Mouse (Mus musculus) CH12.LX (cell line): ENCODE measurements around the gene Spaar. TPM values are rescaled to one million over a fixed set of nuclear protein-coding genes. Genes with fewer than 3 reads are reported as not detected.

Source experiments
- DNase-seq: peaks from one replicate; pipeline ENCODE4 v3.0.0-alpha.2; 2013; ENCODE audit errors: extremely low read depth
- H3K27ac ChIP-seq: 2 replicates; pipeline ENCODE4 v1.5.1; 2012; ENCODE audit warnings: low read depth, mild to moderate bottlenecking, control low read depth, moderate library complexity; ENCODE audit not compliant: insufficient read depth
- H3K27me3 ChIP-seq: replicated peaks from 2 replicates; pipeline ENCODE3; 2012; ENCODE audit warnings: inconsistent platforms
- H3K36me3 ChIP-seq, 2 experiments: replicated peaks in 1 of 2; 2 replicates each; pipeline versions ENCODE3 to v1.6.1; 2012; ENCODE audit warnings: inconsistent platforms in 1 of 2, low read length in 1 of 2, mild to moderate bottlenecking in 1 of 2, mixed read lengths in 1 of 2, moderate library complexity in 1 of 2; ENCODE audit not compliant: control insufficient read depth in 1 of 2, insufficient read depth in 1 of 2
- H3K4me1 ChIP-seq, 2 experiments: 2 replicates each; pipeline ENCODE4 v1.6.1; 2012; ENCODE audit warnings: inconsistent platforms in 1 of 2, moderate library complexity in 1 of 2; ENCODE audit not compliant: insufficient read depth in 2 of 2, control insufficient read depth in 1 of 2
- H3K4me2 ChIP-seq: 2 replicates; pipeline ENCODE4 v1.6.1; 2012; ENCODE audit warnings: low read depth, mild to moderate bottlenecking, control low read depth; ENCODE audit not compliant: poor library complexity, insufficient read depth, severe bottlenecking
- H3K4me3 ChIP-seq, 3 experiments: fragments of 150-350 bp in 1 of 3; sonication (generic) in 1 of 3; replicated peaks in 1 of 3; 2 replicates each; pipeline versions ENCODE3 to v1.5.1; 2011 to 2012; ENCODE audit warnings: low read depth in 2 of 3, low read length in 2 of 3, mild to moderate bottlenecking in 2 of 3, moderate library complexity in 2 of 3, control low read depth in 1 of 3, improper control_type of control experiment in 1 of 3, inconsistent platforms in 1 of 3, mixed read lengths in 1 of 3; ENCODE audit not compliant: poor library complexity in 1 of 3
- H3K79me2 ChIP-seq: replicated peaks from 2 replicates; pipeline ENCODE4 v1.6.1; 2012; ENCODE audit warnings: mild to moderate bottlenecking, moderate library complexity; ENCODE audit not compliant: control insufficient read depth, poor library complexity, insufficient read depth, severe bottlenecking; ENCODE audit errors: extremely low read depth
- H3K9ac ChIP-seq: 2 replicates; pipeline ENCODE4 v1.6.1; 2012; ENCODE audit warnings: low read depth, mild to moderate bottlenecking, control low read depth, moderate library complexity; ENCODE audit not compliant: insufficient read depth
- H3K9me3 ChIP-seq: replicated peaks from 2 replicates; pipeline ENCODE3; 2012; ENCODE audit warnings: low read length, inconsistent platforms, mixed read lengths
- BHLHE40 ChIP-seq: IDR thresholded peaks from 2 replicates; pipeline ENCODE4 v1.6.1; 2011; ENCODE audit warnings: mild to moderate bottlenecking, low read depth, low read length, improper control_type of control experiment
- CHD1 ChIP-seq: IDR thresholded peaks from 2 replicates; pipeline ENCODE4 v1.6.1; 2012; ENCODE audit warnings: low read depth, low read length, improper control_type of control experiment, inconsistent platforms
- CTCF ChIP-seq, 2 experiments: IDR thresholded peaks in 1 of 2; conservative IDR thresholded peaks in 1 of 2; 2 replicates each; pipeline ENCODE4 v1.5.1; 2011 to 2012; ENCODE audit warnings: low read depth in 2 of 2, low read length in 2 of 2, improper control_type of control experiment in 1 of 2, inconsistent platforms in 1 of 2, mild to moderate bottlenecking in 1 of 2, moderate library complexity in 1 of 2
- E2F4 ChIP-seq: IDR thresholded peaks from 2 replicates; pipeline ENCODE4 v1.6.1; 2011; ENCODE audit warnings: low read depth, low read length, improper control_type of control experiment; ENCODE audit not compliant: insufficient replicate concordance
- ETS1 ChIP-seq: conservative IDR thresholded peaks from 2 replicates; pipeline ENCODE4 v1.6.1; 2012; ENCODE audit warnings: low read depth, mild to moderate bottlenecking, inconsistent platforms, low read length, improper control_type of control experiment, moderate library complexity
- GABPA ChIP-seq: IDR thresholded peaks from 2 replicates; pipeline ENCODE4 v1.6.1; 2012; ENCODE audit warnings: low read depth, low read length, improper control_type of control experiment, inconsistent platforms; ENCODE audit not compliant: insufficient replicate concordance
- JUN ChIP-seq: IDR thresholded peaks from 2 replicates; pipeline ENCODE4 v1.6.1; 2011; ENCODE audit warnings: low read depth, mild to moderate bottlenecking, low read length, improper control_type of control experiment, moderate library complexity; ENCODE audit not compliant: insufficient read depth
- JUND ChIP-seq: conservative IDR thresholded peaks from 2 replicates; pipeline ENCODE4 v1.6.1; 2011; ENCODE audit warnings: low read depth, low read length, improper control_type of control experiment
- KAT2A ChIP-seq: IDR thresholded peaks from 2 replicates; pipeline ENCODE4 v1.6.1; 2012; ENCODE audit warnings: low read length, improper control_type of control experiment, inconsistent platforms; ENCODE audit not compliant: insufficient replicate concordance
- MAFK ChIP-seq: IDR thresholded peaks from 2 replicates; pipeline ENCODE4 v1.6.1; 2011; ENCODE audit warnings: low read length, improper control_type of control experiment; ENCODE audit not compliant: insufficient replicate concordance
- MAX ChIP-seq: IDR thresholded peaks from 2 replicates; pipeline ENCODE4 v1.6.1; 2011; ENCODE audit warnings: low read length, improper control_type of control experiment
- MAZ ChIP-seq: IDR thresholded peaks from 2 replicates; pipeline ENCODE4 v1.6.1; 2012; ENCODE audit warnings: low read depth, mild to moderate bottlenecking, inconsistent platforms, low read length, improper control_type of control experiment, moderate library complexity
- MXI1 ChIP-seq: IDR thresholded peaks from 2 replicates; pipeline ENCODE4 v1.6.1; 2011; ENCODE audit warnings: mild to moderate bottlenecking, low read depth, low read length, improper control_type of control experiment
- NELFE ChIP-seq: IDR thresholded peaks from 2 replicates; pipeline ENCODE4 v1.6.1; 2011; ENCODE audit warnings: low read depth, low read length, improper control_type of control experiment
- RAD21 ChIP-seq: IDR thresholded peaks from 2 replicates; pipeline ENCODE4 v1.6.1; 2011; ENCODE audit warnings: low read depth, mild to moderate bottlenecking, low read length, improper control_type of control experiment, moderate library complexity
- RCOR1 ChIP-seq: conservative IDR thresholded peaks from 2 replicates; pipeline ENCODE4 v1.6.1; 2012; ENCODE audit warnings: low read depth, mild to moderate bottlenecking, inconsistent platforms, low read length, improper control_type of control experiment
- SIN3A ChIP-seq: IDR thresholded peaks from 2 replicates; pipeline ENCODE4 v1.6.1; 2012; ENCODE audit warnings: low read length, improper control_type of control experiment, inconsistent platforms
- TCF12 ChIP-seq: IDR thresholded peaks from 2 replicates; pipeline ENCODE4 v1.6.1; 2014; ENCODE audit warnings: low read depth, mild to moderate bottlenecking, inconsistent platforms, low read length, improper control_type of control experiment
- UBTF ChIP-seq: IDR thresholded peaks from 2 replicates; pipeline ENCODE4 v1.6.1; 2012; ENCODE audit warnings: low read depth, mild to moderate bottlenecking, inconsistent platforms, low read length, improper control_type of control experiment, moderate library complexity
- ZC3H11A ChIP-seq: IDR thresholded peaks from 2 replicates; pipeline ENCODE4 v1.6.1; 2012; ENCODE audit warnings: low read depth, mild to moderate bottlenecking, inconsistent platforms, low read length, improper control_type of control experiment
- ZKSCAN1 ChIP-seq: IDR thresholded peaks from 2 replicates; pipeline ENCODE4 v1.6.1; 2012; ENCODE audit warnings: low read depth, inconsistent platforms, low read length, improper control_type of control experiment, borderline replicate concordance
- ZMIZ1 ChIP-seq: IDR thresholded peaks from 2 replicates; pipeline ENCODE4 v1.6.1; 2012; ENCODE audit warnings: low read depth, mild to moderate bottlenecking, inconsistent platforms, low read length, improper control_type of control experiment
- dilution Hi-C: fragments of 300-500 bp; cut with MboI; formaldehyde crosslinking; loops from 2 replicates; pipeline ENCODE4 v1.14.3; 2020; ENCODE audit warnings: low sequenced_read_pairs; ENCODE audit not compliant: extremely low pct_unique_long_range_greater_than_20kb, extremely low pct_ligation_motif_present
- in situ Hi-C: fragments of 300-500 bp; cut with MboI; formaldehyde crosslinking; loops from 3 replicates; pipeline ENCODE4 v1.14.3; 2019; ENCODE audit warnings: low sequenced_read_pairs, low pct_ligation_motif_present, low pct_unique_long_range_greater_than_20kb, mixed read lengths
- polyA plus RNA-seq: library from polyadenylated mRNA; unstranded; fragments of >175 nt; gene quantifications from 2 replicates; pipeline ENCODE4 v1.2.1, GENCODE M21; 2012; ENCODE audit warnings: low read depth; ENCODE audit not compliant: insufficient read length
- total RNA-seq, 2 experiments: library from RNA; depleted of rRNA; stranded (reverse); fragments of 300-350 nt in 1 of 2; fragments of >200 nt in 1 of 2; gene quantifications; 2 replicates each; pipeline ENCODE4 v1.2.3; 2012 to 2014

Spaar gene
- total and polyA plus RNA-seq, 3 experiments, result not detected

DNA sequence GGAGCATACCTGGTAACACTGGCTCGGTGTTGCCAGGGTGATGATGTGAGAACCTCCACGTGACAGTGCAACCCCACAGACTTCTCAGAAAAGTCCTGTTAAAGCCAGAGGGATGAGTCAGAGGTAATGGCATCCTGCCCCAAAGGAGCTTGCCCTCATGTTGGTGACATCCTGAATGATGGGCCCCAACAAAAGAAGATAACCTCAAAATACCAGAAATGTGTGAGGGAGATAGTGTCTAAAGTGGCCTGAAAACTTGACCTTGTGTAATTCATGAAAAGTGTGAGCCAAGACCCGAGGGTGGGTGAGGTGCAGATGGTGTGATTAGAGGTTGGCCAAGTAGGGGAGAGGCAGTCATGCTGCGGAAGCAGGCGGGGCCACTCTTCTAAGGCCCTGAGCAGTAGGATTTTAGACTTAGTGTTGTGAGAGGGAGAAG lies 36.0 kb upstream of the Spaar start:
- H3K9me3 ChIP-seq, result no peaks in the 10 kb centered on the region

DNA sequence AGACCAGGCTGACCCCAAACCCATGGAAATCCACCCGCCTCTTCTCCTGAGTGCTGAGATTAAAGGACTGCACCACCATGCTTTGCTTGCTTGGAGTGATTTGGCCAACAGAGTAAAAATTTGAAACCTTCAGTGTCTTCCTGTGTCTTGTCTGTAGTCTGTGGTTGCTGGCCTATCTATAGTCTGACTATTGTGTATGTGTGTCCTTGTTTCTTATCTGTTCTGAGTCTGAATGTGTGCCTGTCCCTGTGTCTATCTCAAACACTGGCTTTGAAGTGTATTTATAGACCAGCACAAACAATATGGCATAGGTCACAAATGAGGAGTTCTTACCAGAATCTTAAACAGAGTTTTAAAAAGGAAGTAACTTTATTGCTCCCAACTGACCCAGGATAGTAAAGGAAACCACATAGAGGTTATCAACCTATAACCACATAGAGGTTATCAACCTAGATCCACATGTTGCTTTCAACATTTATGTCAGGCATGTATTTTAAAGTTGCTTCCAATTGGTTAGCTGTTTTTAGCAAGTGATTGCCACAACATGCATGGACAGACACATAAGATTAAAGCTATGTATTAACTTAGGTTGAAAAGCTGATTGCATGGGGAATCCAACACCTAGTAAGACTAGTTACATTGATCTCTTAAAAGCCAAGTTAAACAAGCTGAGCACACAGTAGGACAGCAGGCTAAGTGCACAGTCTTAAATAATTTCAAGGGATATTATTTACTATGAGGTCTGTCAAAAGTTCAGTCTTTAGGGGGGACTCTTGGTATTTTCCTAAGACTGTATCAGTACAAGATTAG lies 35.2 kb upstream of the Spaar start:
- no peak overlapping the region for H3K4me3 ChIP-seq
- no peaks in the 10 kb centered on the region for H3K4me1 ChIP-seq
- no peaks in the 10 kb centered on the region for H3K9me3 ChIP-seq
- DNase-seq, result no peak
- H3K36me3 ChIP-seq, result no peaks in the 10 kb centered on the region
- peaks cover 90% of the 10 kb centered on the region for H3K27me3 ChIP-seq
- no peak overlapping the region for H3K4me2 ChIP-seq
- dilution Hi-C loops, result no loop called here
- no peak overlapping the region for H3K9ac ChIP-seq
- no peak overlapping the region for H3K27ac ChIP-seq
- in situ Hi-C loops, result no loop called here
- TF ChIP-seq CTCF (conservative IDR thresholded peaks at IDR 0.05 in 1 of 2, IDR thresholded peaks at IDR 0.05 in 1 of 2; ENCODE audit: low read depth in 2 of 2, low read length in 2 of 2) (no peak), MAFK (no peak), SIN3A (no peak), MAZ (no peak), ZC3H11A (no peak), ETS1 (no peak), KAT2A (no peak), ZMIZ1 (no peak), GABPA (no peak), E2F4 (no peak), ZKSCAN1 (no peak), JUN (no peak), TCF12 (no peak), MXI1 (no peak), NELFE (no peak), CHD1 (no peak), MAX (no peak), RCOR1 (no peak)
- no peaks in the 10 kb centered on the region for H3K79me2 ChIP-seq

More for the DNA sequence above, 36.0 kb upstream of the Spaar start:
- Histone ChIP-seq H3K4me1 (no peaks in the 10 kb centered on the region), H3K4me3 (no peak overlapping the region), H3K27ac (no peak overlapping the region), H3K36me3 (no peaks in the 10 kb centered on the region), H3K4me2 (no peak overlapping the region), H3K27me3 (peaks cover 90% of the 10 kb centered on the region), H3K79me2 (no peaks in the 10 kb centered on the region), H3K9ac (no peak overlapping the region)
- TF ChIP-seq JUN (no peak), SIN3A (no peak), E2F4 (no peak), JUND (no peak), RAD21 (no peak), MAX (no peak), UBTF (no peak), ZMIZ1 (no peak), BHLHE40 (no peak), GABPA (no peak), MXI1 (no peak), MAFK (no peak)
- in situ Hi-C loops, result no loop called here
- dilution Hi-C loops, result no loop called here
- no peak for DNase-seq
